Mouse (Mus musculus): Measurements from ENCODE around the gene Tmeff2.

DNA sequence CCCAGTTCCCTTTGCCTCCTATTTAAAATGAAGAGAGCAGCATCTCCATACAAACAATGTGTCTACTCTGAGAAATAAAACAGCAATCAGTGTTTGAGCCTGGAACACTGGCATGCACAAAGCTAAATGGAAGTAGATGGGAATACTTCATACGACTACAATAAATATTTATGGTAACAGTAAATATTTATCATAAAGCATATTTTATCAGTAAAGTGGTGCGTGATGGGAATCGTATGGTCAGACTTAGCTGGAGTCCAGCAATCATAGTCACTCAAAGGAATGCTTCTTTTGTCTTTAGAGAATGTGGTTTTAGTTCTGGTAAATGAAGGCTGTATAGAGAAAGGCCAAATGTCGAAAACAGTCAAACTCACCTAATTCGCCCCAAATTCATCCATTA is 288.6 kb downstream of the Tmeff2 start:
- TF ChIP-seq POLR2A (IDR thresholded peaks at IDR 0.05; ENCODE audit: control insufficient read depth, extremely low read depth, insufficient read depth, low read length, poor library complexity): no peak
- TF ChIP-seq CTCF (IDR thresholded peaks at IDR 0.05; ENCODE audit: borderline replicate concordance, control insufficient read depth, extremely low read depth, insufficient read depth, low read length, poor library complexity): no peak
